Mouse (Mus musculus) neural tube, embryonic 14.5 days (tissue): ENCODE results near the gene Pacsin2. TPM values are rescaled to one million over a fixed set of nuclear protein-coding genes. Genes with fewer than 3 reads are reported as not detected.

Experiments used
- ATAC-seq: fragments of 200-750 bp; cut with Nextera tagmentation; 2 replicates; pipeline ENCODE4 v1.8.0; 2017; ENCODE audit warnings: low read depth, mild to moderate bottlenecking, moderate TSS enrichment, moderate library complexity
- H3K27ac ChIP-seq: fragments of 300-500 bp; sonication (generic); 2 replicates; pipeline ENCODE4 v1.5.1; 2014; ENCODE audit warnings: low read depth, mild to moderate bottlenecking, control low read depth, low read length, moderate library complexity, mixed read lengths
- H3K27me3 ChIP-seq: fragments of 300-500 bp; sonication (generic); 2 replicates; pipeline ENCODE4 v1.6.1; 2014; ENCODE audit warnings: low read length; ENCODE audit not compliant: control insufficient read depth, insufficient read depth
- H3K36me3 ChIP-seq: fragments of 300-500 bp; sonication (generic); 2 replicates; pipeline ENCODE4 v1.6.1; 2014; ENCODE audit warnings: low read length, mixed read lengths; ENCODE audit not compliant: control insufficient read depth, insufficient read depth
- H3K4me1 ChIP-seq: fragments of 300-500 bp; sonication (generic); 2 replicates; pipeline ENCODE4 v1.6.1; 2014; ENCODE audit warnings: low read length; ENCODE audit not compliant: control insufficient read depth, insufficient read depth
- H3K4me2 ChIP-seq: fragments of 300-500 bp; sonication (generic); 2 replicates; pipeline ENCODE4 v1.6.1; 2014; ENCODE audit warnings: mild to moderate bottlenecking, low read depth, low read length, control low read depth
- H3K4me3 ChIP-seq: fragments of 300-500 bp; sonication (generic); 2 replicates; pipeline ENCODE4 v1.5.1; 2014; ENCODE audit warnings: low read depth, low read length, control low read depth, mixed read lengths
- H3K9ac ChIP-seq: fragments of 300-500 bp; sonication (generic); replicated peaks from 2 replicates; pipeline ENCODE4 v1.6.1; 2014; ENCODE audit warnings: low read depth, mild to moderate bottlenecking, control low read depth, low read length, mixed read lengths
- H3K9me3 ChIP-seq: fragments of 300-500 bp; sonication (generic); 2 replicates; pipeline ENCODE4 v1.6.1; 2016; ENCODE audit warnings: low read length; ENCODE audit not compliant: control insufficient read depth
- WGBS: fragments of 180-500 bp; shearing (Covaris S2); extraction: QIAGEN DNeasy Blood & Tissue Kit; methylation state at CpG from one replicate; pipeline ENCODE4 v1.1.7; 2014; 5-methylcytosine and 5-hydroxymethylcytosine counted together
- polyA plus RNA-seq: library from polyadenylated mRNA; unstranded; fragments of >200 nt; fragmentation: Nextera tagmentation; extraction: Ambion mirVana; gene quantifications from 2 replicates; pipeline ENCODE4 v1.2.1, GENCODE M21; 2014

Pacsin2 gene
- polyA plus RNA-seq, 1 experiment from 2014 or later: 17.4 TPM

DNA sequence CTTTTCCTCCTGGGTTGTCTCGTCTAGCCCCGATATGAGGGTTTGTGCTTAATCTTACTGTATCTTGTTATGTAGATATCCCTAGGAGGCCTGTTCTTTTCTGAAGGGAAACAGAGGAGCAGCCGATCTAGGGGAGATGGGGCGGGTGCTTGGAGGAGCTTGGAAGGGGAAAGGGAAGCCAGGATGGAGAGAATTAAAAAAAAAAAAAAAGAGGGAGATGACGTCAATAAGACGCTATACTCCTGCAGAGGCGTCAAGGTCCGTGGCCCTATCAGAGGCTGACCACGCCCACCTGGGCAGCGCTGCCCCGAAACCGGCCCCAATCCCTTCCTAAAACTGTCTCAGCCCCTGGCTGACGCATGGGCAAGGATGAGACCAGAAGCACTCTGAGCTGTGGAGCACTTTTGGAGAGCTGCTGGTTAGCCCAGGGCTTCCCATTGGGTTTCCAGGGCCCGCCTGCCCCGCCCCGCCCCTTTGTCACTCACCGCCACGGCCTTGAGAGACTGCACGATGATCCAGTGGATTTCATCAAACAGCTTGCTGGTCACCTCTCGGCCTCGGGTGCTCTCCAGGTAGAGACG lies 31.5 kb upstream of the Pacsin2 start:
- Histone ChIP-seq H3K9me3 (no peaks in the 10 kb centered on the region), H3K4me3 (no peak overlapping the region), H3K27me3 (no peaks in the 10 kb centered on the region), H3K9ac (no peak overlapping the region), H3K27ac (no peak overlapping the region), H3K4me2 (no peak overlapping the region), H3K36me3 (peaks cover 61% of the 10 kb centered on the region), H3K4me1 (no peaks in the 10 kb centered on the region)
- WGBS: 75% methylated on average over 22 of the region's 22 CpGs
- ATAC-seq: no peak

DNA sequence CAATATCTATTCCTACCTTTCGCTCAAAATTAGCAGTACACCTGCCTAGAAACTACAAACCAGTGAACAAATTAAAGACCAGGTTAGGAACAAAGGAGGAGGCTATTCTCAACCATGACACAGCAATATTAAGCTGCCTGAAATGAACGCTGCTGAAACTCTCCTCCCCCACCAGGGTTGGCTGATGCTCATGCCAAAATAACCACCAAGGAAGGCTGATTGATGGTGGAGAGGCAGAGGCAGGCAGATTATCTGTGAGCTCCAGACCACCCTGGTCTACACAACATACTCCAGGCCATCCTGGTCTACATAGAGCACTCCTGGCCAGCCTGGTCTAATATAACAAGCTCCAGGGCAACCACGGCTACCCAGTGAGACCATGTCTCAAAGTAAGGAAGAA lies 30.8 kb upstream of the Pacsin2 start:
- 93% methylated on average over 3 of the region's 3 CpGs for WGBS
- no peak overlapping the region for H3K27ac ChIP-seq
- ATAC-seq: no peak
- no peaks in the 10 kb centered on the region for H3K4me1 ChIP-seq
- H3K9ac ChIP-seq: no peak overlapping the region
- no peak overlapping the region for H3K4me2 ChIP-seq
- H3K27me3 ChIP-seq: no peaks in the 10 kb centered on the region
- peaks cover 63% of the 10 kb centered on the region for H3K36me3 ChIP-seq
- no peaks in the 10 kb centered on the region for H3K9me3 ChIP-seq
- no peak overlapping the region for H3K4me3 ChIP-seq

DNA sequence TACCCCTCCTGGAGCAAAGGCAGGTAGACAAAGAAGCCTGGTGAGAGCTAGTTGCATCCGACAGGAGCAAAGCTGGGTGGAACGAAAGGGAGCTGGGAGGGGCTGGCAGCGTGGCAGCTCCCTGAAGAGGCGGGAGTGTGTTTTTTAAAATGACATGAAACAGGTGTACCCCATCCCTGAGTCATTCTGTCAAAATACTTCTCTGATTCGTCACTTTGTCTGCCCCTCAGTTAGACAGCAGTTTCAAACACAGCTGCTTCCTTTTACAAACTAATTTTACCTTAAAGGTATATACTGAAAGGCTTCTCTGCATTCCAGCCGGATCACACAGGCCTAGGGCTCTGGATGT lies 30.1 kb upstream of the Pacsin2 start:
- H3K27ac ChIP-seq: no peak overlapping the region
- peaks cover 63% of the 10 kb centered on the region for H3K36me3 ChIP-seq
- ATAC-seq: no peak
- H3K4me3 ChIP-seq: no peak overlapping the region
- H3K9ac ChIP-seq: no peak overlapping the region
- no peaks in the 10 kb centered on the region for H3K27me3 ChIP-seq
- no peaks in the 10 kb centered on the region for H3K4me1 ChIP-seq
- H3K9me3 ChIP-seq: no peaks in the 10 kb centered on the region
- H3K4me2 ChIP-seq: no peak overlapping the region
- WGBS: 66% methylated on average over 6 of the region's 6 CpGs

DNA sequence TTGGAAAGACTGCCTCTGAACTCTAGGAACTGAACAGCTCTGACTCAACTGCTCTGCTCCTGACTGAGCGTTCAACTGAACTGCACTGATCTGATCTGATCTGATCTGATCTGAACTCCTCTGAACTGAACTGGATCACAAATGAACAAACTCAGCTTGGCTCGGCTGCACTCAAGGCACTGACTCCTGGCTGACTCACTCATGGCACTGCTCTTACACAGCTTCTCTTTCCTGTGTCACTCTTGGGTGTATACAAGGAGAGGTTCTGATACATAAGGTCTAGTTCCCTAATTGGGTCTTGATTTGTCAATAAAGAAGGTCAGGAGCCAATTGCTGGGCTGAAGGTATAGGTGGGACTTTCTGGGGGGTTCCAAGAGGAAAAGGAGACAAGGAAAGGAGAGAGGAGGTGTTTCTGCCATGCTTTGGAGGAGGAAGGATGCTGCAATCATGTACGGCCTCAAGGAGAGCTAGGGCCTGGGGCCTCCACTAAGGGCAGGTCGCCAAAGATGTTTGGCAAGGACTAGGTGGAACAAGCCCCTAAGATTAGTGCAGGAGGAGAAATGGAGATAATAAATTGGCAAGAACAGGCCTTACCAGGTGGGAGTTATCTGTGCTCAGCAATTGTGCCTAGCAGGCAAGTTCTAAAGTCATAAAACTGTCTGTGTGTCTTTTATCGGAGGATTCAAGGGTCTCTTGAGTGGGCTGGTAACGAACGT lies 29.6 kb upstream of the Pacsin2 start:
- Histone ChIP-seq H3K4me1 (no peaks in the 10 kb centered on the region), H3K9ac (no peak overlapping the region), H3K27ac (no peak overlapping the region), H3K27me3 (no peaks in the 10 kb centered on the region), H3K9me3 (no peaks in the 10 kb centered on the region), H3K36me3 (peaks cover 62% of the 10 kb centered on the region), H3K4me3 (no peak overlapping the region), H3K4me2 (no peak overlapping the region)
- WGBS: 66% methylated on average over 7 of the region's 7 CpGs
- ATAC-seq: no peak

DNA sequence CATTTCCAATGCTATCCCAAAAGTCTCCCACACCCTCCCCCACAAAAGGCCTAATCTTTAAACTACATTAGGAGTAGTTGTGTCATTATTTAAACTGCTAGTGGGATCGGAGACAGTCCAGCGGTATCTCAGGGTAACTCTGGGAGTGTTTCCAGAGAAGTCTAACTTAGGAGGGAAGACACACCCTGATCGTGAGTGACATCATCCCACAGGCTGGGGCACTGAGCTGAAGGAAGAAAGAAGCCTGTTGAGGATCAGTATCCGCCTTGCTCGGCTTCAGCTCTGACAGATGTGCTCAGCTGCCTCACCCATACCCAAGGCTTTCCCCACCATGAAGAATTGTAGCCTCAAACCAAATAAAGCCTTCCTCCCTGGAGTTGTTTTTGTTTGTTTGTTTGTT lies 27.5 kb upstream of the Pacsin2 start:
- no peaks in the 10 kb centered on the region for H3K9me3 ChIP-seq
- H3K4me2 ChIP-seq: no peak overlapping the region
- no peaks in the 10 kb centered on the region for H3K27me3 ChIP-seq
- H3K27ac ChIP-seq: no peak overlapping the region
- peaks cover 55% of the 10 kb centered on the region for H3K36me3 ChIP-seq
- H3K4me1 ChIP-seq: no peaks in the 10 kb centered on the region
- H3K9ac ChIP-seq: no peak overlapping the region
- H3K4me3 ChIP-seq: no peak overlapping the region
- ATAC-seq: no peak
- 87% methylated on average over 5 of the region's 5 CpGs for WGBS

DNA sequence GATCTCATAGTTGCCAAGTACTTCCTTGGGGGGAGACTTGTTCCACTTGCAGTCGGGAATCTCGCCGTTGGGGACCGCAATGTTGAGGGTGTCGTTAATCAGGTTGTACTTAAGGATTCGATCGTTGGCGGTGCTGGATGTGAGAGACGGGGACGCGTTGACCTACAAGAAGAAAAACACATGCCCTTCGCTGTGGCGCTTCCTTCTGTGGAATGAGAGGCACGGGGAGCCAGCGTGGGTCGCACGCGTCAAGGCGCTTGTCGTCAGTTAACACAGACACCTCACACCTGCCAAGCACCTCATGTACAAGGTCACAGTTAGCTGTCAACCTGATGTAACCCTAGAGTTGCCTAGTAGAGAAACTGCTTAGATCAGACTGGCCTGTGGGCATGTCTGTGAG lies 25.1 kb upstream of the Pacsin2 start:
- Histone ChIP-seq H3K4me3 (no peak overlapping the region), H3K27ac (no peak overlapping the region), H3K9me3 (no peaks in the 10 kb centered on the region), H3K4me2 (no peak overlapping the region), H3K9ac (no peak overlapping the region), H3K27me3 (no peaks in the 10 kb centered on the region), H3K36me3 (peaks cover 45% of the 10 kb centered on the region), H3K4me1 (no peaks in the 10 kb centered on the region)
- no peak for ATAC-seq
- WGBS: 90% methylated on average over 20 of the region's 20 CpGs

DNA sequence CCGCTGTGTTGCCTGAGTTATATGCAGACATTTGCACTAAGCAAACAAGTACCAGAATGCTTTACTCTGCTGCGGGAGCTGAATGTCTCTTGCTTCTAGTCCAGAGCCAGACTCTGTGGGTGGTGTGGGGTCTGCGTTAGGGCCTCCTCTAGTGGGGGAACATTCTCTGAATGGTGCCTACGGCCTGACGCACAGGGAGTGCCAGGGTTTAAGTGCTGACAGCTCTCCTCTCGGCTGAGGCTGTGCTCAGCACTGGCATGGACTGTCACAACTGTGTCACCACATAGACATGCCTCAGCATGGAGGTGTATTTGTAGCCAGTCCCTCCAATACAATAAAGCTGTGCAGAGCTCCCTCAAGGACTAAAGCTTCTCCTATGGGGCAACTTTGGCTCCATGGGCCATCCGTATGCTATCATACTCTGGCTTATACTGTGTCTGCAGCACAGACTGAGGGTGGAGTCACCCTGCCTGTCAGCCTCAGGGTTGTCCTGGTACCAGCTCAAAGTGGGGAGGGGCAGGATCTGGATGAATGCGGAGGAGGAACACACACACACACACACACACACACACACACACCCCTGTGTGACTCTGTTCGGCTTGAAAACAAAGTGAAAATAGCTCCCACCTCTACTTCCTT lies 23.2 kb upstream of the Pacsin2 start:
- Histone ChIP-seq H3K27ac (no peak overlapping the region), H3K9me3 (no peaks in the 10 kb centered on the region), H3K4me2 (no peak overlapping the region), H3K27me3 (no peaks in the 10 kb centered on the region), H3K36me3 (peaks cover 38% of the 10 kb centered on the region), H3K9ac (no peak overlapping the region), H3K4me3 (no peak overlapping the region), H3K4me1 (no peaks in the 10 kb centered on the region)
- WGBS: 62% methylated on average over 9 of the region's 9 CpGs
- no peak for ATAC-seq

DNA sequence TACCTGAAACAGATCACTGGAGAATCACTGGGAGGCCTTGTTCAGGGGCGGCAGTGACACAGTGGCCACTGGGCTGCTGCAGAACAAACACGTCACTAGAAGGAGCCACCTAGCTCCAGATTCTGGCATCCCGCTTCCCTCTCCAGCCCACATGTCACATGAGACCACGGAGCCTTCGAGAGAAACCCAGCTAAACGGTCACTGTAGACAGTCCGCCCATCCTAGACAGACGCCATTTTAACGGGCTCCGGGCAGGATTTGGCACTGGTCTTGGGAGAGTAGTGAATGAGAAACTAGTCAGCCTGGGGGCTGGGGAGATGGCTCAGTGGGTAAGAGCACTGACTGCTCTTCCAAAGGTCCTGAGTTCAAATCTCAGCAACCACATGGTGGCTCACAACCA lies 19.9 kb upstream of the Pacsin2 start:
- Histone ChIP-seq H3K27ac (no peak overlapping the region), H3K9me3 (no peaks in the 10 kb centered on the region), H3K4me2 (no peak overlapping the region), H3K4me1 (no peaks in the 10 kb centered on the region), H3K9ac (no peak overlapping the region), H3K36me3 (peaks cover 23% of the 10 kb centered on the region), H3K4me3 (no peak overlapping the region), H3K27me3 (no peaks in the 10 kb centered on the region)
- ATAC-seq: no peak
- 90% methylated on average over 10 of the region's 10 CpGs for WGBS

DNA sequence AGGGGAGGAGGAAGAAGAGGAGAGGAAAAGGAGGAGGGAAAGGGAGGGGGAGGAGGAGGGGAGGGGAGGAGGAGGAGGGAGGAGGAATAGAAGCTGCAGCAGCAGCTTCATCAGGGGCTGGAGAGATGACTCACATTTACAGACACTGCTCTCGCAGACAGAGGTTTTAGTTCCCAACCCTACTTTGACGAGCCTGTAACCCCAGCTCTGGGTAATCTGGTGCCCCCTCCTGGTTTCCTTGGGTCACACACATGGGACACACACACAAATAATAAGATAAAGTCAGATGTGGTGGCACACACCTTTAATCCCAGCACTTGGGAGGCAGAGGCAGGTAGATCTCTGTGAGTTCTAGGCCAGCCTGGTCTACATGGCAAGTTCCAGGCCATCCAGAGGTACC lies 19.1 kb upstream of the Pacsin2 start:
- Histone ChIP-seq H3K4me2 (no peak overlapping the region), H3K27ac (no peak overlapping the region), H3K36me3 (peaks cover 23% of the 10 kb centered on the region), H3K9me3 (no peaks in the 10 kb centered on the region), H3K27me3 (no peaks in the 10 kb centered on the region), H3K4me1 (no peaks in the 10 kb centered on the region), H3K4me3 (no peak overlapping the region), H3K9ac (no peak overlapping the region)
- 45% methylated on average over 2 of the region's 2 CpGs for WGBS
- ATAC-seq: no peak
